Mouse (Mus musculus) hindbrain, embryonic 14.5 days (tissue): ENCODE data around the gene Anapc4. TPM values are rescaled to one million over a fixed set of nuclear protein-coding genes. Genes with fewer than 3 reads are reported as not detected.
A peak's percentile ranks its signal among the peaks of the same experiment; 100 is the strongest.

Source experiments
- ATAC-seq: fragments of 200-750 bp; cut with Nextera tagmentation; 2 replicates; pipeline ENCODE4 v1.8.0; 2017; ENCODE audit warnings: moderate number of reproducible peaks, mild to moderate bottlenecking, moderate TSS enrichment, moderate library complexity; ENCODE audit not compliant: low FRiP score
- DNase-seq: peaks from one replicate; pipeline ENCODE4 v3.0.0-alpha.2; 2015; ENCODE audit warnings: low spot score
- H3K27ac ChIP-seq: fragments of 300-500 bp; sonication (generic); 2 replicates; pipeline ENCODE4 v1.5.1; 2014; ENCODE audit warnings: mild to moderate bottlenecking, moderate library complexity
- H3K27me3 ChIP-seq: fragments of 300-500 bp; sonication (generic); 2 replicates; pipeline ENCODE4 v1.6.1; 2014; ENCODE audit warnings: mild to moderate bottlenecking, low read length, mixed read lengths; ENCODE audit not compliant: control insufficient read depth, insufficient read depth
- H3K36me3 ChIP-seq: fragments of 300-500 bp; sonication (generic); replicated peaks from 2 replicates; pipeline ENCODE4 v1.6.1; 2014; ENCODE audit not compliant: control insufficient read depth, insufficient read depth
- H3K4me1 ChIP-seq: fragments of 300-500 bp; sonication (generic); replicated peaks from 2 replicates; pipeline ENCODE4 v1.6.1; 2014; ENCODE audit warnings: antibody characterized with exemption, low read length, mixed read lengths; ENCODE audit not compliant: control insufficient read depth, insufficient read depth
- H3K4me2 ChIP-seq: fragments of 300-500 bp; sonication (generic); replicated peaks from 2 replicates; pipeline ENCODE4 v1.6.1; 2014; ENCODE audit warnings: mild to moderate bottlenecking, moderate library complexity
- H3K4me3 ChIP-seq: fragments of 300-500 bp; sonication (generic); replicated peaks from 2 replicates; pipeline ENCODE4 v1.5.1; 2014; ENCODE audit warnings: mild to moderate bottlenecking, low read length
- H3K9ac ChIP-seq: fragments of 300-500 bp; sonication (generic); 2 replicates; pipeline ENCODE4 v1.6.1; 2014
- H3K9me3 ChIP-seq: fragments of 300-500 bp; sonication (generic); 2 replicates; pipeline ENCODE4 v1.6.1; 2016; ENCODE audit warnings: low read length; ENCODE audit not compliant: control insufficient read depth
- WGBS: fragments of 180-500 bp; shearing (Covaris S2); extraction: QIAGEN DNeasy Blood & Tissue Kit; methylation state at CpG from one replicate; pipeline ENCODE4 v1.1.7; 2014; 5-methylcytosine and 5-hydroxymethylcytosine counted together
- polyA plus RNA-seq: library from polyadenylated mRNA; unstranded; fragments of >200 nt; fragmentation: Nextera tagmentation; extraction: Ambion mirVana; gene quantifications from 2 replicates; pipeline ENCODE4 v1.2.1, GENCODE M21; 2014

Gene Anapc4
- polyA plus RNA-seq = 116 and 117 TPM in 2 replicates

GRCm38 (mm10) chr5:52833761-52834274, at the start of gene Anapc4:
Gene Anapc4 (plus strand): TSS chr5:52834012.
- Histone ChIP-seq H3K36me3 (peaks cover 29% of the 10 kb centered on the region), H3K4me1 (peaks cover 18% of the 10 kb centered on the region), H3K4me3 (peak within 1 kb of the TSS; percentile 55), H3K4me2 (peak within 1 kb of the TSS; percentile 63), H3K27me3 (no peaks in the 10 kb centered on the region), H3K9ac (peak within 1 kb of the TSS; percentile 74), H3K9me3 (no peaks in the 10 kb centered on the region), H3K27ac (peak within 1 kb of the TSS; percentile 71)
- ATAC-seq (peak; percentile 99), DNase-seq (peak; percentile 98)
- WGBS = under 1% methylated on average over 49 of the region's 50 CpGs

- no peaks in the 10 kb centered on the region for H3K9me3 ChIP-seq
- H3K4me3 ChIP-seq = no peak overlapping the region
- no peak overlapping the region for H3K9ac ChIP-seq
- no peak overlapping the region for H3K4me2 ChIP-seq
- no peaks in the 10 kb centered on the region for H3K36me3 ChIP-seq
- 88% methylated on average over 7 of the region's 7 CpGs for WGBS
- no peak for DNase-seq
- H3K27ac ChIP-seq = no peak overlapping the region
- H3K4me1 ChIP-seq = no peaks in the 10 kb centered on the region
- no peaks in the 10 kb centered on the region for H3K27me3 ChIP-seq
- no peak for ATAC-seq
Observed at GRCm38 (mm10) chr5:52786556-52787322, 47.1 kb upstream of the Anapc4 start.

DNA sequence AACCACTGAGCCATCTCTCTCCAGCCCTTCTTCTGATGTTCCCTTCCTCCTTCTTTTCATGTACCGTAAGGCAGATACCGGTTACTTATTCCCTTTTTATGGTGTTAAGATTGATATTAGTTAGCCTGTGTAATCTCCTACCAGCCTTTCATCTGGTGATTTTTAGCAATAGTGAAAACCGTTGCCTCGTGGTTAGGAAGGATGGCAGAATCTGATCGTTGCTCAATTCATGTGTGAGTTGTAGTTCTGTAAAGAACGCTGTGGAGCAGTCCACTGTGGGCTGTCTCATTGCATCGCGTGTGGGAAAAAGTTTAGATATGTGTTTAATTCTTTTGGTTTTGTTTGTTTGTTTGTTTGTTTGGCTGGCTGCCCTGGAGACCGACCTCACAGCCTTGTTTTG, 40.6 kb upstream of the Anapc4 start:
- Histone ChIP-seq H3K36me3 (peaks cover 23% of the 10 kb centered on the region), H3K9ac (no peak overlapping the region), H3K4me3 (no peak overlapping the region), H3K4me2 (no peak overlapping the region), H3K27me3 (no peaks in the 10 kb centered on the region), H3K9me3 (no peaks in the 10 kb centered on the region), H3K27ac (no peak overlapping the region), H3K4me1 (no peaks in the 10 kb centered on the region)
- DNase-seq (no peak), ATAC-seq (no peak)
- 98% methylated on average over 9 of the region's 9 CpGs for WGBS

DNA sequence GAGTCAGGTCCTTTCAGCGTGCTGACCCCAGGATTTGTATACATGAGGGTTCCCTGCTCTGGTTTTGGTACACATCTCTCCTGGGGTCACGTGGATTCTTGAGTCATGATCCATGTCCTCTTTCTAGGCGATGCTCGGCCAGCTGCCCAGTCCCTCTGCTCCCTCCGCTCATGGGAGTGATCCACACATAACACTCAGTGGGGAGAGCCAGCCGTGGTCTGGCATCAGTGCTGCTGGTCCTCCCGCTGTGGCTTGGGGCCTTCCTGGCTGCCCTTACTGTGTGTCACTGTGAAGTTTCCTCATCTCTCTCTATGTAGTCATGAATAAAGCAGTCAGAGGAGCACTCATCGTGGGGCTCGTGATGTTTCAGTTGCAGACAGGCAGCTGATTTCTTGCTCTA, 39.7 kb upstream of the Anapc4 start:
- Histone ChIP-seq H3K9me3 (no peaks in the 10 kb centered on the region), H3K27me3 (no peaks in the 10 kb centered on the region), H3K4me1 (no peaks in the 10 kb centered on the region), H3K27ac (no peak overlapping the region), H3K9ac (no peak overlapping the region), H3K4me3 (no peak overlapping the region), H3K36me3 (peaks cover 24% of the 10 kb centered on the region), H3K4me2 (no peak overlapping the region)
- DNase-seq = no peak
- no peak for ATAC-seq
- 93% methylated on average over 9 of the region's 9 CpGs for WGBS

GRCm38 (mm10) chr5:52799274-52799985, 34.4 kb upstream of the Anapc4 start:
- Histone ChIP-seq H3K9ac (no peak overlapping the region), H3K9me3 (no peaks in the 10 kb centered on the region), H3K4me3 (no peak overlapping the region), H3K36me3 (peaks cover 27% of the 10 kb centered on the region), H3K4me2 (no peak overlapping the region), H3K27ac (no peak overlapping the region), H3K4me1 (no peaks in the 10 kb centered on the region), H3K27me3 (no peaks in the 10 kb centered on the region)
- 89% methylated on average over 12 of the region's 12 CpGs for WGBS
- DNase-seq (no peak), ATAC-seq (no peak)

GRCm38 (mm10) chr5:52805801-52806200, 28.0 kb upstream of the Anapc4 start:
- no peak for ATAC-seq
- Histone ChIP-seq H3K27ac (no peak overlapping the region), H3K27me3 (no peaks in the 10 kb centered on the region), H3K36me3 (0 out of 2 replicates have a peak, but pooled peaks cover 11% of the 10 kb centered on the region), H3K9ac (no peak overlapping the region), H3K4me3 (no peak overlapping the region), H3K4me2 (no peak overlapping the region), H3K9me3 (no peaks in the 10 kb centered on the region), H3K4me1 (no peaks in the 10 kb centered on the region)
- no peak for DNase-seq
- 82% methylated on average over 4 of the region's 4 CpGs for WGBS

- H3K4me3 ChIP-seq = no peak overlapping the region
- DNase-seq = no peak
- 90% methylated on average over 8 of the region's 8 CpGs for WGBS
Observed at GRCm38 (mm10) chr5:52806349-52806748, 27.5 kb upstream of the Anapc4 start.

DNA sequence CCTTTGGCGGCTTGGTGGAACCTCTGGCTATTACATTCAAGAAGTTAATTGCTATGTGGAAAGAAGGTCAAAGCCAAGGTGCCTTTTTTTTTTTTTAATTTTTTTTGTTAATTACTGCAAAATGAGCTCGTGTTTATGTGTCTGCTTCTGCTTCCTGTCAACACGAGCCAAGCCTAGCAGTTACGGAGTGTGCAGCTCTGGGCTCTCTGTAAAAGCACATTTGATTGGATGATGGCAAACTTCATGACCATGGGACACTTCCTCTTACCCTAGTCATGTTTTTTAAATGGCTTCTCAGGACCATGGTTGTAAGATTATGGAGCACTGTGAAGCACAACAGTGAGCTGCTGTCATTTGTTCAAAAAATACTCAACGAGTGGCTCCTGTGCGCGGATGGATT, 26.8 kb upstream of the Anapc4 start:
- Histone ChIP-seq H3K36me3 (0 out of 2 replicates have a peak, but pooled peaks cover 11% of the 10 kb centered on the region), H3K9me3 (no peaks in the 10 kb centered on the region), H3K4me1 (no peaks in the 10 kb centered on the region), H3K27me3 (no peaks in the 10 kb centered on the region), H3K9ac (no peak overlapping the region), H3K4me2 (no peak overlapping the region), H3K4me3 (no peak overlapping the region), H3K27ac (no peak overlapping the region)
- ATAC-seq (no peak), DNase-seq (no peak)
- WGBS = 96% methylated on average over 7 of the region's 7 CpGs

More at GRCm38 (mm10) chr5:52806349-52806748, 27.5 kb upstream of the Anapc4 start:
- ATAC-seq = no peak
- Histone ChIP-seq H3K36me3 (0 out of 2 replicates have a peak, but pooled peaks cover 11% of the 10 kb centered on the region), H3K27me3 (no peaks in the 10 kb centered on the region), H3K9me3 (no peaks in the 10 kb centered on the region), H3K9ac (no peak overlapping the region), H3K4me2 (no peak overlapping the region), H3K27ac (no peak overlapping the region), H3K4me1 (no peaks in the 10 kb centered on the region)

- H3K4me3 ChIP-seq = no peak overlapping the region
- peaks cover 15% of the 10 kb centered on the region for H3K36me3 ChIP-seq
- ATAC-seq (no peak), DNase-seq (no peak)
- H3K27ac ChIP-seq = no peak overlapping the region
- no peak overlapping the region for H3K9ac ChIP-seq
- no peaks in the 10 kb centered on the region for H3K9me3 ChIP-seq
- H3K4me1 ChIP-seq = no peaks in the 10 kb centered on the region
- H3K27me3 ChIP-seq = no peaks in the 10 kb centered on the region
- H3K4me2 ChIP-seq = no peak overlapping the region
- 97% methylated on average over 6 of the region's 6 CpGs for WGBS
Observed at GRCm38 (mm10) chr5:52810446-52810845, 23.4 kb upstream of the Anapc4 start.
